In genomic region chr3:152209967-152210634, GRCm38 (mm10) we compare ENCODE assay signal across 8 mouse cellular contexts. TPM values are rescaled to one million over a fixed set of nuclear protein-coding genes. Genes with fewer than 3 reads are reported as not detected.
DNase-seq lines count a peak whose midpoint lies in the region; ATAC-seq lines count a peak whose summit lies in the region.

Gene Dnajb4, minus strand, starts transcription at chr3:152210302.
Gene Fubp1, plus strand, starts transcription at chr3:152210422.

- peak within 1 kb of the TSS; percentile 100 for H3K9ac ChIP-seq in intestine, embryonic 14.5 days (ENCODE audit: low read length)

- intact Hi-C loops in left cerebral cortex, postnatal 14 days (cut with DNase I), result loop anchor here (2.0 to 5.0 kb wide), 2 partner anchors 17 to 98 kb away; no protein-coding TSS in a partner anchor

- H3K4me2 ChIP-seq in intestine, embryonic 14.5 days (ENCODE audit: low read length), result peak within 1 kb of the TSS; percentile 95

- H3K36me3 ChIP-seq in intestine, embryonic 14.5 days (ENCODE audit: control insufficient read depth, insufficient read depth, low read length), result peaks cover 14% of the 10 kb centered on the region

- H3K27ac ChIP-seq in intestine, embryonic 14.5 days (ENCODE audit: low read depth), result peak within 1 kb of the TSS; percentile 100

- peak; percentile 100 for DNase-seq in adrenal gland, adult (ENCODE audit: inconsistent age in 2 of 2, low spot score in 1 of 2)
- peak; percentile 99 for DNase-seq in embryo, embryonic 10.5 days (ENCODE audit: low spot score)
- DNase-seq in gastrocnemius, postnatal 25 days, result peak; percentile 100
- peak; percentile 99 for DNase-seq in intestine, embryonic 14.5 days (ENCODE audit: low spot score)
- peak; percentile 99 for DNase-seq in left cerebral cortex, postnatal 14 days (ENCODE audit: low spot score in 2 of 2)
- peak; percentile 100 for DNase-seq in mesoderm, embryonic 11.5 days (ENCODE audit: low read depth, low spot score)
- DNase-seq in right cerebral cortex, postnatal 36 days (ENCODE audit: low spot score in 2 of 2), result peak; percentile 98
- DNase-seq in yolk sac, embryonic 10.5 days (ENCODE audit: low spot score), result peak; percentile 100

- WGBS in intestine, embryonic 14.5 days, result under 1% methylated on average over 85 of the region's 85 CpGs

- ATAC-seq in intestine, embryonic 14.5 days (replicated peaks; ENCODE audit: low FRiP score, low TSS enrichment, low read depth), result peak; percentile 96

- H3K4me3 ChIP-seq in intestine, embryonic 14.5 days (ENCODE audit: low read depth, low read length), result peak within 1 kb of the TSS; percentile 98

- H3K27me3 ChIP-seq in intestine, embryonic 14.5 days (replicated peaks; ENCODE audit: control insufficient read depth, insufficient read depth, low read length), result no peaks in the 10 kb centered on the region

- H3K9me3 ChIP-seq in intestine, embryonic 14.5 days (ENCODE audit: control insufficient read depth, low read length), result no peaks in the 10 kb centered on the region

- H3K4me1 ChIP-seq in intestine, embryonic 14.5 days (replicated peaks; ENCODE audit: control insufficient read depth, insufficient read depth, low read length), result peaks cover 27% of the 10 kb centered on the region

RNA-seq across cellular contexts. Expression of gene Dnajb4, which starts in this region (rescaled TPM):
- total RNA-seq in gastrocnemius, postnatal 25 days (2021), result 10 to 100 TPM; 43.3 to 47.7 TPM
- polyA plus RNA-seq in intestine, embryonic 14.5 days (2014; fragmentation: Nextera tagmentation; extraction: Ambion mirVana), result 24.1 and 25.9 TPM in 2 replicates
- 10 to 100 TPM; 59.0 to 60.4 TPM for total RNA-seq in left cerebral cortex, postnatal 14 days (2021)

RNA-seq across cellular contexts. Expression of gene Fubp1, which starts in this region (rescaled TPM):
- total RNA-seq in gastrocnemius, postnatal 25 days (2021), result 10 to 100 TPM; 29.1 to 29.7 TPM
- 228 and 242 TPM in 2 replicates for polyA plus RNA-seq in intestine, embryonic 14.5 days (2014; fragmentation: Nextera tagmentation; extraction: Ambion mirVana)
- 100 to 1,000 TPM; 106 to 112 TPM for total RNA-seq in left cerebral cortex, postnatal 14 days (2021)

Comparison
In these comparisons a context has a peak if more than half of its experiments do, and no peak if none do; other contexts are left out.
1. Peak in every context shown above with its lines: DNase-seq, ATAC-seq, H3K4me3 ChIP-seq and H3K27ac ChIP-seq.